Mouse (Mus musculus) NIH3T3 (cell line): ENCODE data around the gene Smarce1.

Source experiments
- DNase-seq: peaks from one replicate; pipeline ENCODE4 v3.0.0-alpha.2; 2012; ENCODE audit warnings: low read depth

Gene Smarce1

DNA sequence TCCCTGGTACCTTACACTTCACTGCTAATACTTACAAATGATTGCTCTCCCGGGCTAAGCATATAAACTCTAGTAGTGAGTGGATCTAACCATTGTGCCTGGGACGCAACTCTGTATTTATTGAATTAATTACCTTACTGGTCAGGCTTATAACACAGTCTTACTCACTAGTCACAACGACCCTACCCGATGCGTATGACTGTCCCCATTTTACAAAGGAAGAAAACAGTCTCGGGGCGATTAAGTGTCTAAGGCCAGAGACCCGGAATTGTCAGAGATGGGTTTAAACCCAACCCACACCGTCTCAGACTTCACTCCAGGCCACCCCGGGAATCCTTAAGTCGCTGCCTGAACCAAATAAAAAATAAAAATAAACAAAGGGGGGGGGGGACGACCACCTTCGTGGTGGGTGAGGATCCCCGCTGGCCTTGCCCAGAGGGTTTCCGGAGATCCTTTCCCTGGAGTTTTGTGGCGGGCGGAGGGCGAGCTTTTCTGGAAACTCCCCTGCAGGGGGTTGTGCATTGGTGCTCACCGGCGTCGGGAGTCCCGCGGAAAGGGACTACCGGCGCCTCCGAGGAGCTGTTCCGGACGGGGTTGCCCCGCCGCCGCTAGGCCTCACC lies 1.1 kb downstream of the Smarce1 start:
- DNase-seq, result peak; percentile 24

DNA sequence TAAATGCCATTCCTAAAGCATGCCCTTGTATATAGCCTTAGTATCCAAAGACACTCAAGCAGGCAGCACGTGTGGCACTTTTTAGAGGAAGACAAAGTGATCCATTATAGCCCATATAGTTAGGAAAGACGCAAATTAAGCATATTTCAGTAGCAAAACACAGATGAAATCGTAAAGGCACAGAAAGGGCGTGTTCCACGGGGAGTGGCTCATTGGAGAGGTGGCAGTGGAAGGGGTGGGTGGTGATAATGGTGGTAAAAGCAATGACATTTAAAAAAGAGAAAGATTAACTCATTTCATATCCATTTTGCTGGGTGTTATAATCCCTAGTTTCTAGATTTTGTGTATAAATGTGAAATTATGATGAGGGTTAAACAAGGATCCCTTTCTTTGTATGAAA lies 4.5 kb downstream of the Smarce1 start:
- DNase-seq, result no peak

DNA sequence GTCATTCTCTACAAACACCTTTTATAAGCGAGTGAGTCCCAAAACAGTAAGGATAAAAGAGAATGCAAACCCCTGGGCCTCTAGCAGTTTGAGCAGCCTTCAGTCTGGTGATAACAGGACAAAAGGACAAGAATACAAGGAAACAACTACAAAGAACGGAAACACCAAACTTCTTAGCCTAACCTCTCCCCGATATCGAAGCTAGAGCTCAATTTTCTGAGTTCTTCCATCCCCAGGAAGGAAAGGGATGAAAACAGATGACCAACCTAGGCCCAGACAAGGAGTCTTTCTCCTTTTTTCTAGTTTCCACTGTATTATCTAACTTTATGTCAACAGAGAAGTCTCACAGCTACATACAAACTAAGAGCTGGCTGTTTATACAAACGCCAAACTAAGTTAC lies 7.5 kb downstream of the Smarce1 start:
- DNase-seq, result no peak

DNA sequence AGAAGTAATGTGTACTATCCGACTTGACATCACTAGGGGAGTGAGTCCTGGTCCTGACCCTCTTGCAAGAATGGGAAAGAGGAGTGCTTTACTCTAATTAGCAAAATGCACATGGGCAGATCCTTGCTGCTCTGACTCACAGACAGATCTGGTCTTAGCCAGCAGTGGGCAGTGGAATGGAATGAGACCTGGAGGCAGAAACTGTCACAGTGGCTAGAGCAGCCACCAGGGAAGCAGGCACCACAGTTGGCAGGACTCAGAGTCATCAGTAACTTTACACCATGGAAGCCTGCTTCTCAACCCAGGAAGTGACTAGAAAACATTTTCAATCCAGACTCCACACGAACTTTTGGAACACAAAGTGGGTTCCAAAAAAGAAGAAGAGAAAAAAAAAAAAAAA lies 9.0 kb downstream of the Smarce1 start:
- no peak for DNase-seq

DNA sequence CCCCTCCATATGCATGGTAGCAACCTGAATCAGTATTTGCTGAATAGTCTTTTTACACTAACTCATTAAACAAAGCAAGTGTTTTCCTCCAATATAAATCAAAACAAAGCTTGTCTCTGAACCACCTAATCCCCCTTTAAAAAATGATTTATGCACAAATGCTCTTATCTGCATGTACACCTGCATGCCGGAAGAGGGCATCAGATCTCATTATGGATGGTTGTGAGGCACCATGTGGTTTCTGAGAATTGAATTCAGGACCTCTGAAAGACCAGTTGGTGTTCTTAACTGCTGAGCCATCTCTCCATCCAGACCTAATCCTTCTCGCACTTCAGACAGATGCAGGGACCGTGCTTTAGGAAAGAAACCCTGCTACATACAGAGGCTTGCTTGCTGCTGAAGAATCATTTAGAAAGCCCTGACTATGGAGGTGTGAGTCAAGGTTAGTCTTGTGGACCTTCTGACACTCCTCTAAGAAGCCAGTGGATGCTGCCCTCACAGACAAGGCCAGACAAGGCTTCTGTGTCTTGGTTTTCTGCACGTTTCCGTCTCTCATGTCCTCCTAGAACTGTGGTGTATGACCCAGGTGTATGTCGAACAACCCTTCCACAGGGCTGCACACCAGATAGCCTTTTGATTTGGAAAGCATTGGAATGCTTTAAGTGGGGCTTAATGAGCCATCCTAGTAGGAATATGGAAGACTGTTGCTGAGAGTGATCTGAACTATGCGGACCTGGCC lies 13.4 kb downstream of the Smarce1 start:
- no peak for DNase-seq

DNA sequence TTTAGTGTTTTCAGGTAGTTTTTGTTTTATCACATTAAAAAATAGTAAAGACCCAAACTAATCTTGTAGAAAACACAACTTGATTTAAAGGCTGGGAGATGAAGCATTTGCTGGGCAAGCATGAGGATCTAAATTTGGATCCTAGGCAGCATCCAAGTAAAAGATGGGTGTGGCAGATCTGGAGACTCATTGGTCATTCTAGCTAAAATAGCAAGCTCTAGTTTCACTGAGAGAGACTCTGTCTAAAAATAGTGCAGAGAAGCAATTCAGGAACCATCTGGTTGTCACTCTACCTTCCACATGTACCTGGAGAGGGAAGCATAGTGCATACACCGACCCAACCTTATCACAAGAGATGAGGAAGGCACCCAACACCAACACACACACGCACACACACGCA lies 14.6 kb downstream of the Smarce1 start:
- no peak for DNase-seq

DNA sequence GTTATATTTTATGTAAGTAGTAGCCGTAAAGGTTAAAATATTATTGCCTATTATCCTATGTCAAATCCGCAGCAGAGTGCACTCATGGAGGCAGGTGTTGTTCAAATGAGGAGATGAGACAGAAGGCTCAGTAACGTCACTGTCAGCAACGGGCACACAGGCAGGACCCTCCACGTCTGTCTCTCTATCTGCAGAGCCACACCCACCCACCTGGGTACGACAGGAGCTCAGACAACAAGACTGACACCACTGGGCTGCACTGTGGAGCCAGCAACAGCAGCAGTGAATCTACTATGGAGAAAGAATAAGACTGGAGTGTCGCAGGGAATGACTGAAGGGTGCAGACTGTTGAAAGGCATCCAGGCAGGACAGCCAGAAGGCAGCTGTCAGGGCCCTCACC lies 18.1 kb downstream of the Smarce1 start:
- DNase-seq, result no peak

DNA sequence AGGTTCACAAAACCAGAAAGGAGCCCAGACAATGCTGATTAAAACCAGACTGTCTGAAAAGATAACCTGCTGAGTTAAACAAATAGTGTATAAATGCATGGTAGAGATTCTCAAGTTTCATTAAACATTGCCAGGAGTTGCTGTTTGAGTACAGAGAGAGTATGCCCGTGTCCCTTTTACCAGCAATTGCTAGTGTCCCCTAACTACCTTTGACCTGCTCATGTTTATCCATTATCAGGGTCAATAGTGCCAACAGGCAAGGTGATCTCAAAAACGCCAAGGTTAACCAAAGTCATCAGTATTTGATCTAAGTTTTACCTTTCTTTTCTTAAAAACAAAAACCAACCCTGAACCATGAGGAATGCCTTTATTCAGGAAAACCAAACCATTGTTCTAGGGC lies 18.9 kb downstream of the Smarce1 start:
- no peak for DNase-seq

DNA sequence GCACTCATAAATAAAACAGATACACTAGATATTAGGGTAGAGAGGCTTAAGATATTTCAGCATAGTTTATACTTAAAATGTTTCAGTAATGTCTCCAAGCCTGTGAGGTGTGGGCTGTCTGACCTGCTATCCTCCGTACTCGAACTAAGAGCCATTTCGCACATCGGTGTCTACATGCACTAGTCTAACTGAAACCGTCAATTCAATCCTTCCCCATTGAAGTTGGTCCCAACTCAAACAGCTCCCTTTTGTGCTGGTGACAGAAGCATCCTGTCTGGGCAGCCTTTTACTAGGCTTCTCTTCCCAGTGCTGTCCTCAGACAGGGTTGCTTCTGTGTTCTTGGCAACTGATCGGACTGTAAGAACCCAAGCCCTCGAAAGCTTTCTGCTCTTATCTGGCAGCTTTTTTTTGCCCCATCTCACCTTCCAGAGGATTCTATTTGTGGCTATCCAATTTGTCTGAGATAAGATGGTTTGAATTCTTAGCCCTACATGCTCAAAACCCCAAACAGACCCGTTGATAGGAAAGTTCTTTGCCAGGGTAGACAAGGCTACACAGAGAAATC lies 22.6 kb downstream of the Smarce1 start:
- DNase-seq, result no peak

DNA sequence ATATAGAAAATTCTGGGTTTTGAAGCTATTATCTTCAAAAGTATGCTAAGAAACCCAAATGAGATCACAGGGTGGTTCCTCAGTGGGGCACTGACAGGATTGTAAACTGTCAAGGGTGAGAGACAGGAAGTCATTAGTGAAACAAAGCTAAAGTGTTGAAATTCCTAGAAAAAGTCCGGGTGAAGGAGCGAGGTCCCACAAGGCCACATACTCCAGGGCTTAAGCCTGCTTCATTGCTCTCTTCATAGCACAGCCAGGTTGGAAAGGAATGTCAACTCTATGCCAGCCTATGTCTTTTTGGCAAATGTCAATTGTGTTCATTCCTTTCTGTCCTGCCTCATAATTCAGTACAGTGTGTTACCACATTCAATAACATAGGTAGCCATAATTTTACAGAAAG lies 23.4 kb downstream of the Smarce1 start:
- no peak for DNase-seq

DNA sequence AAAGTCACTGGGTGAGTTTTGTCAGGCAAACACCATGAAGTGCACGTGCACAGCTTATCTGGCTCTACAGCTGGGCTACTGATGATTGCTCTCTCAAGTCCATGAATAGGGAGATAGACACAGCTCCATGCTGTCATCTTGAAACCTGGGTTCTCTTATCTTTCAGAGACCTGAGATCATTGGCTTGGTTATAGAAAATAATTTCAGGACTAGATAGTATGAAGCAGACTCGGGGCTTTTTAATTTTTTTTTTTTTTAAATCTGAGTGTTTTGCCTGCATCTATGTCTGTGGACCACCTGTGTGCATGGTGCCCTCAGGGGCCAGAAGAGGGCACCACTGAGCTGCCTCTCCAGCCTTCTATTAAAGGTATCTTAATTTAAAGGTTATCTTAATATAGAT lies 23.9 kb downstream of the Smarce1 start:
- DNase-seq, result peak; percentile 49

DNA sequence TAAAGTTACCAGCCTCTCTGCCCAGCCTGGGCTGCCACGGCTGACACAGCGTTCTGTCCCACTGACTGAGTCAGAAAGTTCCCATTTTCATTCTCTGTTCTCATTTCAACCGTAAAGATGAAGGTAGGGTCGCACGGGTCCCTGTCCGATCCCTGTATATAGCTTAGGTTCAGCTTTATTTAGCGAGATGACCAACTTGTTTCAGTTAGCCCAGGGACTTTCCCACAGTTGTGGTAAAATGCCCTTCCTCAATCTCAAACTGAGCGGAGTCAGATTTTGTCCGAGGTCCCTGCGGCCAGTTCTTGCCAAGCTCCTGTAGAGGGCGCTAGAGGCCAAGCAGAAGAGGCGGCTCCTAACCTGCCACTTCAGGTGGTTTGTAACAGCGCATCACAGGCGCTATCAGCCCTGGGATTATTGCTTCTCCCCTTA lies 41.6 kb downstream of the Smarce1 start:
- DNase-seq, result peak; percentile 71

DNA sequence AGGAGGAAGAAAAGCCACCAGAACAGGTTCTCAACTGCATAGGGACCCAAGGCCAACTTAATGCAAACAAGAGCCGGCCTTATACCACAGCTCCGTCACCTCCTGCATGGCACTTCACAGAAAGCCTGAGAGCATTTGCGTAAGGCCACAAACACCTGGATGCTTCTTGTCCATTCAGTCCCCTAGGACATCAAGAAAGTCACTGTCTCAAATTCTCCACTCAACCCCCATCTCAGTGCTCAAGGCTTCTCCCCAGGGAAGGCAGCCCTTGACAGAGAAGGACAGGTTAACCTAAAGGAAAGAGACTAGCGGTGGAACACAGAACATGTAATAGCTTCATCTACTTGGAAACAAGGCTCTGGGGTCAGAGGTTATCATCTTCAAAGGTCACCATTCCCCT lies 43.5 kb downstream of the Smarce1 start:
- DNase-seq, result no peak

DNA sequence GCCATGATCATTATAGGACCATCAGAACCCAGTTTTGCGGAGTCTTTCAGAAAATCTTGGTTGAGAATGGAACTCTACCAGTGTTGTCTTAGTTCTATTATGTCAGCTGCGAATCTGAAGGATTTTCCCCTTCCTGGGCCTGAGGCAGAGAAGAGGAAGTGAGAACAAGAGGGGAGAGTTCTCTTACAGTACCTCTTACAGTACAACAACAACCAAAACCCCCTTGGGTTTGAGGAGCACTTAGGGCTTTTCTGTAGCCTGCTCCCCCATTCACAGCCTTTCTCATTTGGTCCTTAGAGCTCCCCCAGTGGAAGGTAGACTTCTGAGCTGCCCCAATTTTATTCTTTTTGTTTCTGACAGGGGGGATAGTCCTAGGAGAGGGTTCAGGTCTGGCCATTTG lies 44.0 kb downstream of the Smarce1 start:
- no peak for DNase-seq

DNA sequence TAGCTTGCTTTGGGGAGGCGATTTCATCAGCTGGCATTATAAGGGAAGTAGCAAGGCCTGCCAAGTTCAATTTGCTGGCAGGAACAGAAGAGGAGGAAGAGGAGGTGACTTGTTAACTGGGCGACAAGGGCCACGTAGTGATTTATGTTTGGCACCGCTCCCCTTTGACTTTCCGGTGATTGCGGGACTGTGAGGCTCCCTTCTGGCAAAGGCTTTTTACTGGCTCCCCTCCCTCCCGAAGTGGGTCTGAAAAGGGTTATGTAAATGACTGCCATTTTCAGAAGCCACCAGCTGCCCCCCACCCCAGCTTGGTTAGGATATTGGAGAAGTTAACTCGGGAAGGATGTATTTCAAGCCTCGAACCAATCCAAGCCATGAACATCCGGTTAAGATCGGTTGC lies 48.2 kb downstream of the Smarce1 start:
- no peak for DNase-seq

DNA sequence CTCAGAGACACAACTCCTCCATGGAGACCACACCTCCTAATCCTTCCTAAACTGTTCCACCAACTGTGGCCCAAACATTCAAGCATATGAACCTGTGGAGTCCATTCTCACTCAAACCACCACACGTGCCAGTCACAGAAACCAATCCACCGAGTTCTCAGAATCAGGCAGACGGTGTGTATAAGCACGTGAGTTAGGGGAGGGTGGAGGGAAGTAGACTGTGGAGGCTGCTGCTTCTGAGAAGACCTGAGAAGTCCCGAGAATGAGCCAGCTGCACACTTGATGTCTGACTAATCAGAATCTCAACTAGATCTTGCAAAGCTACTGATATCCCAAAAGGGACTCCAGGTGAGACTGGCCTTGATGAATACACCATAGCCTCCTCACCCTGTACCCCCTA lies 50.7 kb downstream of the Smarce1 start:
- no peak for DNase-seq

DNA sequence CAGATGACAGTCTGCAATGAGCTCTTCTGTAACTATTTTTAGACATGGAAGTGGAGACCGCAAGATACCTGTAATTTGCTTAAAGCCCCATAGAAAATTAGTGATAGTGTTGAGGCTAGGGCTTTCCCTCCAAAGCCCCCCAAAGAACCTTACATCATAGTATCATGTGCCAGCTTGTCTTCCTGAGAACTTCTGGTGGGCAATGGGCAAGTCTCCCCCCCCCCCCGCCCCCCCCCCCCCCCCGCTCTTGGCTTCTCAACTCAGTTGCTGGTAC lies 53.0 kb downstream of the Smarce1 start:
- DNase-seq, result no peak

DNA sequence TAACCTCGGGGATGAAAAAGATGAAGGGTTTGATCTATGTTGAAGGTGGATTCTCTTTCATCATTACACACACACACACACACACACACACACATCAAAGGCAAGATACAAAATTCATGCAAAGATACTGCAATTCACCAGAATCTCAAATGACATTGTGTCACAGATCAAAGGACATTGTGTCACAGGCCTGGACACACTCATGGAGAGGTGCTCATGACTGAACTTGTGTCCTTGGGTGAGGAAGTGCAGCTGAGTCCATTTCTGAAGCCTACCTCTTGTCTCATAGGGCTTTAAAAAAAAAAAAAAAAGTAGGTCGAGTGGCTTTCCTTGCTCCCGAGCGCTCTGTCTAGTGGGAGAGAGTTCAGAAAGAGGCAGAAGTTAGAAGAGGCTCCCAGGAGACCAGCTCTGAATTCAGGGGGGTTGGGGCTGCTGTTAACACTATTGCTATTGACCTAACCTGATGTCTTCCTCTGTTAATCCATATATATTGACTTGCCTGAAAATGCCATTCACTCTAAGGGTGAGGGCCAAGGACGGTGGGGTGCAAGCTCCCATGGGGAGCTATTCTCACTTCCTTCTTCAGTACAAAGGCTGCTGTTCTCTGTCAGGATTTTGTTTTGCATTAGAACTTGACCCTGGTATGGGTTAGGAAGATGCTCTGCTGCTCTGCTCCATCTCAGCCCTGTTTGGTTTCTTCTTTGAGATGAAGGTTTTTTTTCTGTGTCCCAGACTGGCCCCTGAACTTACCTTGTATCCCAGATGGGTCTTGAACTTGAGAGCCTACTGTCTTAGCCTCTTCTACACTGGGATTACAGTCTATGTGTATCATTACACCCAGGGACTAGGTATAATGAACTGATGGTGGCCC lies 53.5 kb downstream of the Smarce1 start:
- DNase-seq, result no peak

DNA sequence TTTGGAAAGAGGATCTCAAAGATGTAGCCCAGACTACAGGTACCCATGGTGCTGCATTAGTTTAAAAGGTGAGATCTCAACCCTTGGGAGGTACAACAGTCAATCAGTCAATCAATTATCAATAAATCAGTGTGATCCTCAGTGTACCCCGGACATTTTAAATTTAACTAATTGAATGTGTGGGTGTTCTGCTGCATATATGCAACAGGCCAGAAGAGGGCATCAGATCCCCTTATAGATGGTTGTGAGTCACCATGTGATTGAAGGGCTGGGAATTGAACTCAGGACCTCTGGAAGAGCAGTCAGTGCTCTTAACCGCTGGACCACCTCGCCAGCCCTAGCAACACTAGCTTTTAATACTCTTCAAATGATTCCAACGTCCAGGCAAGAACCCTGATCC lies 58.8 kb downstream of the Smarce1 start:
- DNase-seq, result no peak

DNA sequence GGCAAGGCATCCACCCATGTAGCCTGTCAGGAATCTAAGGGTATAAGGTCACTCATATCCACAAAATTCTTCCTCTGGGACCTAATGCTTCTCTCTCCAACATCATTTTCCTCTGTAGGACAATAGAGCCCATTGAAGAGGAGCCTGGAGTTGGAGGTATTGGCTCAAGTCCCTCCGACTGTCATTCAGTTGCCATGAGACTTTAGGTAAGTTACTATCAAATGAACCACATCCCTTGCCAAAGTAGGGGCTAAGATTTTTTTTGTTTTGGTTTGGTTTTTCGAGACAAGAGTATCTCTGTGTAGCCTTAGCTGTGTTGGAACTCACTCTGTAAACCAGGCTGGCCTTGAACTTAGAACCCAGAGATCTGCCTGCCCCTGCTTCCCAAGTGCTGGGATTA lies 59.4 kb downstream of the Smarce1 start:
- no peak for DNase-seq

DNA sequence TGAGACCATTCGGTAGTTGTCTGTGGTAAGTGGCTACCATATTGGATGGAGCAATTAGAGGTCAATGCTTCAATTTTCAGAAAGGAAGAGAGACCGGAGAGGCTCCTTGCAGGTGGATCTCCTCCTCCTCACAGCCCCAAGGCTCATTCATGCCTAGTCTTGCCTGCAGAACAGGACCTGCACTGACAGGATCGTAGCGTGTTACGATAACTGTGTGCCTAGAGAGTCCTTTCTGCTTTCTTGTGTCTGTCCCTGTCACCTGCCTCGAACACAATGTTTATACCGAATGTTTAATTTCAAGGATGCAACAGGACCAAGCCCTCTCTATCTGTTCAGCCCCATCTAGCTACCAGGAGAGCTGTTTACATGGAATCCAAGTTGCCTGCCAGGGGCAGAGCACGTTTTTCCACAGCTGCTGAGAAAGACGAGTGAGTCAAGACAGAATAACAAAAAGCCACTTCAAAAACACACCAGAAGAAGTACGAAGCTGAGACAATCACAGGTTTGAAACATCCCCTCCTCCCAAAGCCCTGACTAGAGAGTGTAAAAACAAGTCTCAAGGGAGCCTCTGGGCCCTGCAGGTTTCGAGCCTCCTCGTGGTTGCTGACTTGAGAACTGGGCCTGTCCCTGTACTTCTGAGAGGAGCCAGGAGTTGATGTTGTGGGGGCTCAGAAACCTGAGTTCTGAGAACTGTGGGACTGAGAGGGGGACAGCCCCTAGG lies 60.1 kb downstream of the Smarce1 start:
- no peak for DNase-seq

DNA sequence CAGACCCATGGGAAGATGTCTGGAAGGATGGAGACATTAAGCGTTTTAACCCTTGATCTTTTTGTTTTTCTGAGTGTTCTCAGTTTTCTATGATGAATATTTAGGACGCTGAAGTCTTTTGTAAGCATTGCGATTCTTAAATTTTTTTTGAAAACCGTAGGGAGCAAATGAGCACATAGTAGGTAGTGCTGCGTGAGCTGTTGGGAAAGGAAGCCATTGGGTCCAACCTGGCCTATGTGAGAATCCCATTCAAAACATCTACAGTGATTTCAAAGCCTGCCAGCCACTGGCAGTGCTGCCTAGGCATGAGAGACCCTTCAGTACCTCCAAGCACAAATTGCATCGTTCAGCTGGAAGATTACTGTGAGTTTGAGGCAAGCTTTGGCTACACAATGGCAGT lies 60.8 kb downstream of the Smarce1 start:
- DNase-seq, result no peak
